Mouse (Mus musculus): ENCODE measurements around the gene Gpr171. TPM values are rescaled to one million over a fixed set of nuclear protein-coding genes. Genes with fewer than 3 reads are reported as not detected.

The Gpr171 gene
- polyA plus RNA-seq (2017; shearing (Covaris generic)): 48.4 TPM

DNA sequence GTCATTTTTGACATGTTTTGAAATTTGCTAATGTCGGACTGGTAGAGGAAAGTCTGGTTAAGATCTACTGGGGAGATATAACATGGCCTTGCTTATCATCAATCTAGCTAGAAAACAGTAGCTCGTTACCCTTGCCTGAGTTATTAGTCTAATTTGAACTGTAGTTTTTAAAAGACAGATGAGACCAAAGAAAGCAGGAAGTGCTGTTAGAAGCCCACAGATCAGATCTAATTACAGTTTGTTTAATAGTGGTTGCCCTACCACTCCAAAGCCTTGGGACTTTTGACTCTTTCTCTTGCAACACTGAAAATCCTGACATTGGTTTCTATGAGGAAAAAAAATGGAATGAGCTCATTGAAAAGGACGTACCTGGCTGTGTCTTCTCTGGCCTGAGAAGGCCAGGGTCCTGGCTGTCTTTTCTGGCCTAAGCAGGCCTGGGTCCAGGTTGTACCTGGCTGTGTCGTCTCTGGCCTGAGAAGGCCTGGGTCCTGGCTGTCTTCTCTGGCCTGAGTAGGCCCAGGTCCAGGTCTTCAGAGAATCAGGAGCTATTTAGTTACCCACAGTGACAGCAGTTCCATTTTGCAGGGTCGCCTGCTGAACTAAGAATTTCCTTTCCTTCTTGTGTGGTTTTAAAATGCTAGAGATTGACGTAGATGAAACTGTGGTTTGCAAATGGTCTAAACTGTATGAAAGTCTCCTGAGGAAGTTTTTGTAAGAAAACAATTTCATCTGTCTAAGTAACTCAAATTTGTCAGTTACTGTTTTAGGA, at the start of gene Gpr171:
Gene Gpr171 (minus strand): TSS at position 604 of the 769 bp plus-strand sequence.

Other genes starting within 250 kb of the Gpr171 start
- gene Clrn1, start 216.5 kb downstream of the Gpr171 start, polyA plus RNA-seq (2017; shearing (Covaris generic)): not detected
- 0.49 TPM for gene Med12l, start 96.0 kb downstream of the Gpr171 start, polyA plus RNA-seq (2017; shearing (Covaris generic))
- 1.8 TPM for gene P2ry14, start 51.8 kb upstream of the Gpr171 start, polyA plus RNA-seq (2017; shearing (Covaris generic))
- not detected for gene Gpr87, start 93.3 kb upstream of the Gpr171 start, polyA plus RNA-seq (2017; shearing (Covaris generic))
- 1.6 TPM for gene P2ry13, start 109.1 kb upstream of the Gpr171 start, polyA plus RNA-seq (2017; shearing (Covaris generic))
- 0.34 TPM for gene P2ry12, start 161.1 kb upstream of the Gpr171 start, polyA plus RNA-seq (2017; shearing (Covaris generic))
- gene Igsf10, start 242.6 kb upstream of the Gpr171 start, polyA plus RNA-seq (2017; shearing (Covaris generic)): not detected

Data from inflammation-experienced regulatory T-cells, adult 16 weeks (primary cell).